Mouse (Mus musculus): Measurements from ENCODE around the gene Slc38a2.
A peak's percentile ranks its signal among the peaks of the same experiment; 100 is the strongest.

Gene Slc38a2

DNA sequence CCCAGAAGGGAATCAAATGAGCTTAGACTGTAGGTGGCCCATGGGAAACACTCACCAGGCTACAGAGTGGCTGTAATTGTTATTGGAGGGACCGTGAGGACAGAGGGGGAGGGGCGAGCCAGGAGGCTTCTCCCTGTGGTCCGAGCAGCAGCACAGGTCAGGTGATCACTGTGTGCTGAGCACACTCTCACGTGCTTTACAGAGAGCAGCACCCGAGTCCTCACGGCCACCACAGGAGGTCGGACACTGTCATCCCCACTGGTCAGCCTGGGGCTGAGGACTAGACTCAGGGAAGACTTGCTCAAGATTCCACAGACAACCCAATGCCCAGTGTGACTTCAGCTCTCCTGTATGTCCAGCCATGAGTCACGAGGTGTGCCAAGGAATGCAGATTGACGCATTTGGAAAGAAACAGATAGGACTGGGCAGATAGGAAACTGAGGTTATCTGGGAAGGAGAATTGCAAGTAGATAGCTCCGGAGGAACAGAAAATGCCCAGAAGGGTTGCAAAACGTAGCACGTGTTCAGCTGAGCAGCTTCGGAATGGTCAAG is 38.9 kb downstream of the Slc38a2 start:
- DNase-seq (ENCODE audit: low spot score) = no peak

DNA sequence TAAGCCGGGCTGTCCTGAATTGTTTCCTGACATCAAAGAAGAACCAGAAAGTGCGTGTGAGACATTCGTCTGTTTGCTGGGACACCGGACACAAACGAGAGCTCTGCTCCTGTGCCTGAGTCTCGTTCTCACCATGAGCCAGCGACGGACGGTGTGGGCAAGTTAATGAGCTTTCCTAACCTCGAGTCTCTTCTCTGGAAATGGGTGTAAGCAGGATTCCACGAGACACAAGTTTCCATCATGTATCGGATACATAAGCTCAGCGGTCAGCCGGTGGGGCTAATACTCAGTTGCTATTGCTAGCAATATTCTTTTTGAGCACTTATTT is 41.3 kb downstream of the Slc38a2 start:
- DNase-seq (ENCODE audit: low spot score) = no peak

DNA sequence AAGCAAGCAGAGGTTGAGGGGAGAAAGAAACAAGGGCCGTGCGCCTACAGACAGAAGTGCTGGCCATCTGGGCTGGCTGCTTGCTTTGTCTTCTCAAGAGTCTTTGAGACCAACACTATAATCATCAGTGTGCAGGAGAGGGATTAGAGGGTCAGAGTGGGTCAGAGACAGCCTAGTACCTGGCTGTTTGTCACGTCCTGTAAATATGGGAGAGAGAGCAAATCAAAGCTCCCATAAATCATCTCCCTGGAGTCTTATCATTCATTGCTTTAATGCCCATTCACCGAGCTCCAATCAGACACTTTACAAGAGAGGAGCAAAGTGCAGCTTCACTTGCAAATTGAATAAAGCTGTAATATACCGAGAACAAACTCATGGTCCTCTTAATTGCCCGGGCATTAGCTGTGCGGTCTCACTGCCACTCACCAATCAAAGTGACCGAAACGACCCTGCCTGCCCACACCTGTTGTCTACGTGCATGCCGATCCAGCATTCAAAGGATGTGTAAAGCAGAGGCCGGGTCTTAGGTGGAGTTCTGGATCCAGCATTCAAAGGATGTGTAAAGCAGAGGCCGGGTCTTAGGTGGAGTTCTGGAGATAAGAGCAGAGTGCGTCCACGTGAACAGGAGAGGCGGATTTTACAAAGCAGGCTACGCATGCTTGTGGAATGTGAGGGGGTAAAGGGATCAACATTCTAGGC is 41.8 kb downstream of the Slc38a2 start:
- DNase-seq (ENCODE audit: low spot score) = no peak

DNA sequence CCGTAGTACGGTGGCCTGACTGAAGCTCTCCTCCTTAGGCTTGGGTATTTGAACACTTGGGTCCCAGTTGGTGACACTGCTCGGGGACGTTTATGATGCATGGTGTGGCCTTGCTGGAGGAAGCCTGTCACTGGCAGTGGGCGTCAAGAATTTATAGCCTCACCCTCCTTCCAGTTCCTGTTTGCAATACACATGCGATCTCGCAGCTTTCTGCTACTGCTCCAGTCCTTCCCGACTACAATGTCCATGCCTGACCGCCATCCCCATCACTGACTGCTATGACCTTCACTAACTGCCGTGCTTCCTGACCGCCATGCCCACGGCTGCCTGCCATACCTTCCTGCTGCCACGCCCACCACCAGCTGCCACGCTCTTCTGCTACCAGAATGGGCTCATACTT is 44.0 kb downstream of the Slc38a2 start:
- no peak for DNase-seq (ENCODE audit: low spot score)

DNA sequence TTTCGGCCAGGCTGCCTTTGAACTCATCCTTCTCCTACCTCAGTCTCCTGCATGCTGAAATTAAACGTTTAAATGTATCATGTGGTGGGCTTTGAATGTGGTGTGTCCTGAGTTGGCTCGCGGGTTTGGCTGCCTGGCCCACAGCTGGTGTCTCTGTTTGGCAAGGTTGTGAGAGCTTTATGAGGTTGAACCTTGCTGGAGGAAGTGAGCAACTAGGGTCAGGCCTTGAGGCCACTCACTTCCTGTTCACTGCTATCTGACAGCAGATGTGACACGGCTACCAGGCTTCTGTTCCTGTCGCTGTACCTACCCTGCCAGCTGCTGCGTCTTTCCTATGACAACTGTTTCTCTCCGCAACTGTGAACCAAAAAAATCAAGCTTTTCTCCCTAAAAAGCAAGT is 44.8 kb downstream of the Slc38a2 start:
- DNase-seq (ENCODE audit: low spot score) = no peak

DNA sequence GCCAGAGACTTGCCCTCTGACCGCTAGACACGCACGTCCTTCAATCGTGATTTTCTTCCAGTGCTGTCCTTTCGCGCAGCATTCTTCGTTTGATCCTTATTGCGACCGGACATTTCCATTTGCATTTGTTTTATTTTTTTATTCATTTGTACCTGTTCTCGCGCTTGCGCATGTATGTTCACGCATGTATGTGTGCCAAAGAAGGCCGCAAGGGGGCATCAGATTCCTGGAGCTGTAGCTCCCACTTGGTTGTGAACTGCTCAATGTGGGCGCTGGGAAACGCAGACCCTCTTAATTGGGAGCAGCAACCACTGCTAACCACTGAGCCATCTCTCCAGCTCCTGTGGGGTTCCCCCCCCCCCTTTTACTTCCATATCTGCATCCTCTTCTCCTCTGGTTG is 46.5 kb downstream of the Slc38a2 start:
- no peak for DNase-seq (ENCODE audit: low spot score)

DNA sequence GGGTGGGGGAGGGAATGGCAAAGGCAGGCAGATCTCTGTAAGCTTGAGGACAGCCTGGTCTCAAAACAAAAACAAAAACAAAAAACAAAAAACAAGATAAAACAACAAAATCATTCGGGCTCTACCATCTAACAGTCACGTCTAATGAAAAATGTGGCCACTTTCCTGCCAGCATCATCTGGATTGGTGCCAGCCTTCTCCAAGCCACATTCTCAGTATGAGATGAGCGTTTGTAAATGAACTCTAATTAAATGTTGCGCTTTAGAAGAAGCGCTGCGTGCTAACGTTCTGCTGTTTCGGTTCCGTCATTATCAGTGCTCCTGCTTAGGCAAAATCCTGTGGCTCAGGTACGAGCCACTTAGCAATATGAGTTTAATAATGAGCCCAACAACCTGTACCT is 47.0 kb downstream of the Slc38a2 start:
- DNase-seq (ENCODE audit: low spot score) = peak; percentile 56

DNA sequence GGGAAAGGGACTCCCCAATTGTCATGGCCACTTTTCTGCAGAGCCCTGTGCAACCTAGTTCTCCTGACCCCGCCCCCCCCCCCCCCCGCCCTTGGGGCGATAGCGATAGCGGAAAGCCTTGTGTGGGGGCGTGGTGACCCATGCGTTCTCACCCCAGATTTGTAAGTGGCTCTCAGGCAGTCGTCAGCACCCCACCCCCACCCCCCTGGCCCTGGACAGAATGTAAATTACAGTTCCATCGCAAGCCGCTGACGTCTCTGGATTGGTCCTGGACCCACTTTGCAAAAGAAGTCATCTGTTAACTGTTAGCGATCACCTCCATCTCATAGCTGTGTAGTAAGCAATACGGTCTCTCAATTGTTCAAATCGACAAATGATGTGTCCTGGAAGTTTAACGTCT is 52.2 kb downstream of the Slc38a2 start:
- no peak for DNase-seq (ENCODE audit: low spot score)

DNA sequence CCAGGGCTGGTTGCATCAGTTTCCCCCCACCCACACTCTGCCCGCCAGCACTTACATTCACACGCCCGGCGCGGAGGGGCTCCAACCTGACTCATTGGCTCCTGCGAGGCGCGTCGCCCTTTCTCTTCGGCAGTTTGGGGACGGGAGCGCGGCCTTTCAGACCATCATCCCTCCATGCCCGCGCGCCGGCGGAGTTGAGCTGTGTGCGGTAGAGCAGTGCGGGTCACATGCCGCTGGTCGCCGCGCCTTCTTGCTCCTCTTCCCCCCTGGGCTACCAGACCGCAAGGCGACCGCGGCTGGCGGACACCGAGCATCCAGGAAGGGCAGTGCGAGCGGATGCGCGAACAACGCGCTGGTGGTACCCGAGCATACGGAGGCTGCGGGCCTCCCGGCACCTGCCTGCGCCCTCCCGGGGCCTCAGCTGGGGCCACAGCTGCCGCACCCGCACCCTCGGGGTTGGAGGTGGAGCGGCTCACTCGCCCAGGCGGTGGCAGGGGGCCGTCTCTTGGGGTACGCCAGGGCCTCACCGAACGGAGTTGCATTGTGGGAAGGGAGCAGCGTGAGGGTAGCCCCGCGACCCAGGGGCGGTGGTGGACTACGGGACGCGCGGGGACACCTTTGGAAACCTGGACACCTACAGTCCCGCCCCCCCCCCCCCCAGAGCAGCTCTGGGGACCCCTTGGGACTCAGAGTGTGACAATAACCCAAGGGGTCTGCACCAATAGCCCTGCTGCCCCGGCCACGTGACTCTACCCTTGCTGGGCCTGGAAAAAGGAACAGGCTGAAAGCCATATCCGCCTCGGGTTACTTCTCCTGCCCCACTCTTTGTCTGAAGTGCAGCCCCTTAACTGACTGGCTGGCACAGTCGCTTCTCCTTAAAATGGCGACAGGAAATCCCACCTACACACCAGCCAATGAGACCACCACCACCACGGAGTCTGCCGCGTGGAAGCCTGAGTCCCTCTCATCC is 56.8 kb downstream of the Slc38a2 start, which contains the start of gene Slc38a1:
Slc38a1 (minus strand) TSS at position 478 of the 970 bp plus-strand sequence.
- peak; percentile 80 for DNase-seq (ENCODE audit: low spot score)

DNA sequence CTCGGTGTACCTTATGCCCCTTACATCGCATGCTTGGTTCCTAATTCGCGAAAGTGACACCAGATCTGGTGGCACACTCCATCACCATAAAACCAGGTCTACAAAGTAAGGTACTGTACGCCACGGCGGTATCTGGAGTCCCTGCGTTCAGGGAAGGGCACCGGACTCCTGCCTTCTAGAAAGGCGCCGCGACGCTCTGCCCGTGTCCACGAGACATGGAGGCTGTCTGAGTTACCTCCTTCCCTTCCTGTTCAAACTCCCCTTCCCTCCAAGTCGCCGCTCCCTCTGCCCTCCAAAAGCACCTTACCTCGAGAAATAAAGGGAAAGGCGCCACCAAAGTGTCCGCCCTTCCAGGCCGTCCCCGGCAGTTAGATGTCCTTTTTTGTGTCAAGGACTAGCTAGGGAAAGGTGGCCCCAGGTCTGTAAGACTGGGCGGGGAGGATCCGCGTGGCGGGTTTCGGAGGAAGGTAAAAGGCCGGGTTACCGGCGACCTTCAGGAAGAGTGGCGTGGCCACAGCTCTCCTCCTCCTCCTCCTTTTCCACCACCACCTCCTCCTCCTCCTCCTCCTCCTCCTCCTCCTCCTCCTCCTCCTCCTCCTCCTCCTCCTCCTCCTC is 57.6 kb downstream of the Slc38a2 start:
- DNase-seq (ENCODE audit: low spot score) = peak; percentile 65

DNA sequence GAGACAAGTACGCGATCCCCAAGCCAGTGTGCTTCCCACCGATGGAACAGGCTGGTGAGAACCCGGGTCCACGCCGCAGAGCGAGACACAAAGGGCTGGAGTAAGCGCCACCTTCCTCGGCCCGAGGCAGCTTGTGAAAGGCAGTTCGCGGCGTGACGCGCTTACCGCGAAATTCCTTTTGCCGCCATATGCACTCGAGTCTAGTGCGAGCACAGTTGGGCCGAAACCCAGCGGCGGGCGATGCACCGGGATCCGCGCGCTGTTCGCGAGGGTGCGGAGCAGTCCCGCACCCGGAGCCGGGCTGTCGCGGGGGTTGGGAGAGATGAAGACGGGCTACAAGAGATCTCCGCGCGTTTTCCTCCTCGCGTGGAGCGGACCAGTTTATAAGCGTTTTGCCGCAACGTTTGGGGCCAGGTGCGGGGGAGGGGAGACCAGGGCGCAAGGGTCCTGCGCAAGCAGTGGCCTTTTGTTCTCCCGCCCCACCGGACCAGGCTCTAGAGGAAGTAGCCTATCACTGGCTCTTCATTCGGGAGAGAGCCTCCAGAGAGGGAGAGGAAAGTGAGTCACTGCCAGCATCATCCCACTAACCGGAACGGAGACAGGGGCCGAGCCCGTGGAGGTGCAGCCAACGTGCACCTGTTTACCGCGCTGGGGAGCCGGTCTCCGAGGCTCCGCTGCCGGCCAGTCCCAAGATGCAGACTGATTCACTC is 58.3 kb downstream of the Slc38a2 start:
- DNase-seq (ENCODE audit: low spot score) = peak; percentile 91

DNA sequence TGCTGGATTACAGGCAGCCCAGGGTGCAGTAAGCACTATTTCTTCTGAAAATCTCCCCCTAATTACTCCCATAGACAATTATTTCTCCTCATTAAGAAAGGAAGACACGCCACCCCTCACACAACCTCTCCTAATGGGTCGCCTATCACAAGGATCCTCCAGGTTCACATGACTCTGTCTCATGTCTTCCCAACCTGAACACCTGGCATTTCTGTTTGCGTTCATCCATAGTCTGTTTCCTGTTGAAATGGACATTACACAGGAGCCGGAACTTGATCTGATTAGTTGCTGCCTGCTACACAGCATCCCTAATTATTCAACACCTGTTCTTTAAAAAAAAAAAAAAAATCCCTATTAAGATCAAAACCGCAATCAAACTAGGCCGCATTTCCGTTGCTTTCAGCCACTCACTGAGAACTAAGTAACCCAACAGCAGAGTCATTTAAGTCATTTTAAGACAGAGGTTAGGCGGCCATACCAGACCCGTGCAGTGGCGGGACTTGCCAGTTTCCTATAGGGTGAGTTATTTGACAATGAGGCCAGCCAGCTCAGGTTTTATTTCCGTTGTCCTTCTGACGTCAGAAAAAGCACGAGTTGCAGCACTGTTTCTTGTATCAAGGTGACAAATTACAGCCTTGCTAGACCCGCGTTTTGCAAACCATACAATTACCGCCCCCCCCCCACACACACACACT is 59.1 kb downstream of the Slc38a2 start:
- peak; percentile 85 for DNase-seq (ENCODE audit: low spot score)

DNA sequence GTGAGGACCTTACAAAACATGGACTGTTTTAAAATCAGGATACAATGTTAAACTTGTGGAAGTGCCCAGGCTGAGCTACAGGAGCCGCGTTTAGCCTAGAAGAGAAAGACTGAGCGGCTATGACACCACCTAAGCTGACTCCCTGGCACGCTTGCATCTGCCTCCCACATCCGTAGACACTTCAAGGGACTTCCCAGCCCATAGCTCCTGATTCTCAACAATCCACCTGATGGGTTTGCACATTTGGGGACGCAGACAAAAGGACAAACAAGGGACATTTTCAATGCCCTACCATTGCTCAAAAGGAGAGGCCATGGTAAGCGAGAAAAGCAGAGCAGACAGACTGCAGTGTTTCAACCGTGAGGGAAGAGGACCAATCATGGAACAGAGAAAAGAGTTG is 59.9 kb downstream of the Slc38a2 start:
- DNase-seq (ENCODE audit: low spot score) = no peak

DNA sequence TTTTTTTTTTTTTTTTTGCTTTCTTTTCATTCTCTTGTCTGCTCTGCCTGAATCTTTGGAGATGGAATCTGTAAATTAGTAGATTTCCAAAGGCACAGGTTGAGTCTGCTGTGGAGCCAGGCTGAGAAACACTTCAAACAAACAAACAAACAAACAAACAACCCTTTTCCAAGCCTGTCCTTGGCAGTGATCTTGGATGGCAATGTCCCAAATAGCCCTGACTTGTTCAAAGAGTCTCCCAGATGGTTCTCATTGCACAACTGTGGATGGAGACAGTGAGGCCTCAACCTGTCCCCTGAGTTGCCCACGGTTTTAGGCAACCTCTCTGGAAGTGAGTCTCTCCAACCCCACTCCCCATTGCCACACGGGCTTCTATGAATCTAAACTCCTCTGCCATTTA is 60.9 kb downstream of the Slc38a2 start:
- no peak for DNase-seq (ENCODE audit: low spot score)

DNA sequence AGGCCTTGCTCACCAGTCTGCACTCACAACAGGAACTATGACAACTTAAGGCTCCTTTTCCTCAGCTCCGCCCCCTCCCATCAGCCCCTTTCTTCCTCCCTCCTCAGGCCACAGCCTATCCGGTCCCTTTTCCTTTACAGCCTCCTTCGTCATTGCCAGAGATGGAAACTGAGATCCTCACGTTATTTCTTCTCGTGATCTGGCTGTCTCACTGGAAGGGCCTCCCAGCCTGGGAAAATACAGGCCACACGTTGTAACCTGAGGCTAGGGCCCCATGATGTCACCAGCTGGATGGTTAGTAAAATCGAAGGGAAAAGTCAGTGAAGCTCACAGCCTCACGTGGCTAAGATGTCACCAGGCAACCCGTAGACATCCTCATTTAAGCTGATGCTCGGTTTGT is 61.4 kb downstream of the Slc38a2 start:
- peak; percentile 69 for DNase-seq (ENCODE audit: low spot score)
